9 mouse cellular contexts compared by ENCODE assay signal in genomic region chr19:6321786-6322621, GRCm38 (mm10). TPM values are rescaled to one million over a fixed set of nuclear protein-coding genes. Genes with fewer than 3 reads are reported as not detected.
DNase-seq lines count a peak whose midpoint lies in the region; ATAC-seq and TF ChIP-seq lines count a peak whose summit lies in the region.
"Had no signal": no experiment of that assay in that cellular context is flagged by ENCODE, and none has a peak within 500 bp of the region (broad histone marks: within the 10 kb centered on the region; RNA-seq: fewer than 3 reads in every experiment).

No protein-coding gene starts in this region.

- ATAC-seq in heart, embryonic 12.5 days (ENCODE audit: insufficient number of reproducible peaks, low FRiP score): no peak
- no peak for ATAC-seq in forebrain, embryonic 15.5 days (replicated peaks)

- DNase-seq in kidney, postnatal 10 days: peak; percentile 41
- no peak for DNase-seq in kidney, adult 11 months
- DNase-seq in MEL (ENCODE audit: low read depth, low spot score): peak; percentile 59
- DNase-seq in lung, postnatal 4 days: peak; percentile 63 to 89
- DNase-seq in spleen, postnatal 4 days (ENCODE audit: low spot score in 2 of 2): no peak
- DNase-seq: embryo, embryonic 11 days had no signal

- no peak for TF ChIP-seq EP300 in MEL (IDR thresholded peaks at IDR 0.05; ENCODE audit: low read depth in 1 of 2, low read length in 2 of 2)

- no peaks in the 10 kb centered on the region for H3K79me2 ChIP-seq in MEL (ENCODE audit: control insufficient read depth, insufficient read depth, low read length, poor library complexity)

- H3K27me3 ChIP-seq in MEL (ENCODE audit: control insufficient read depth in 1 of 2, insufficient read depth in 2 of 2, low read length in 2 of 2): no peaks in the 10 kb centered on the region
- H3K27me3 ChIP-seq in heart, embryonic 12.5 days (replicated peaks): no peaks in the 10 kb centered on the region
- H3K27me3 ChIP-seq in forebrain, embryonic 15.5 days: no peaks in the 10 kb centered on the region

- no peaks in the 10 kb centered on the region for H3K36me3 ChIP-seq in MEL (ENCODE audit: control insufficient read depth in 1 of 2, insufficient read depth in 2 of 2, low read length in 2 of 2)
- H3K36me3 ChIP-seq in heart, embryonic 12.5 days: peaks cover 68% of the 10 kb centered on the region
- H3K36me3 ChIP-seq in forebrain, embryonic 15.5 days: no peaks in the 10 kb centered on the region

- no peak overlapping the region for H3K9ac ChIP-seq in MEL (ENCODE audit: control insufficient read depth, low read depth, low read length, poor library complexity, severe bottlenecking)
- H3K9ac ChIP-seq in heart, embryonic 12.5 days: peak overlapping the region; percentile 5; the same call in 1 of the 2 replicates
- H3K9ac ChIP-seq in forebrain, embryonic 15.5 days (replicated peaks): no peak overlapping the region

- H3K27ac ChIP-seq in MEL (ENCODE audit: control insufficient read depth, low read depth, low read length): no peak overlapping the region
- no peak overlapping the region for H3K27ac ChIP-seq in heart, embryonic 12.5 days (ENCODE audit: poor library complexity, severe bottlenecking)
- H3K27ac ChIP-seq in forebrain, embryonic 15.5 days (replicated peaks): no peak overlapping the region
- H3K27ac ChIP-seq: macrophage had no signal

- H3K4me2 ChIP-seq in heart, embryonic 12.5 days: no peak overlapping the region
- H3K4me2 ChIP-seq in forebrain, embryonic 15.5 days (replicated peaks): no peak overlapping the region

- 74% methylated on average over 33 of the region's 33 CpGs for WGBS in heart, embryonic 12.5 days
- 89% methylated on average over 33 of the region's 33 CpGs for WGBS in forebrain, embryonic 15.5 days

- no peak for TF ChIP-seq RAD21 in MEL (IDR thresholded peaks at IDR 0.05; ENCODE audit: low read depth, low read length)

- H3K4me3 ChIP-seq in MEL (ENCODE audit: control insufficient read depth in 1 of 2, insufficient read depth in 1 of 2, low read depth in 2 of 2, low read length in 2 of 2): no peak overlapping the region
- no peak overlapping the region for H3K4me3 ChIP-seq in heart, embryonic 12.5 days
- no peak overlapping the region for H3K4me3 ChIP-seq in forebrain, embryonic 15.5 days

- H3K4me1 ChIP-seq in MEL (ENCODE audit: control insufficient read depth in 1 of 2, insufficient read depth in 2 of 2, low read length in 2 of 2): peaks cover 0 to 8% of the 10 kb centered on the region in 2 experiments; a peak in 1 of 4 replicates
- H3K4me1 ChIP-seq in heart, embryonic 12.5 days (replicated peaks): peaks cover 20% of the 10 kb centered on the region
- H3K4me1 ChIP-seq in forebrain, embryonic 15.5 days: no peaks in the 10 kb centered on the region

- TF ChIP-seq CTCF in MEL (IDR thresholded peaks at IDR 0.05 in 2 of 3, conservative IDR thresholded peaks at IDR 0.05 in 1 of 3; ENCODE audit: control insufficient read depth in 1 of 3, insufficient read depth in 1 of 3, low read depth in 2 of 3, low read length in 3 of 3, poor library complexity in 1 of 3, severe bottlenecking in 1 of 3): no peak

- no peaks in the 10 kb centered on the region for H3K9me3 ChIP-seq in MEL (replicated peaks; ENCODE audit: insufficient read depth, low read length)
- no peaks in the 10 kb centered on the region for H3K9me3 ChIP-seq in heart, embryonic 12.5 days (replicated peaks)
- no peaks in the 10 kb centered on the region for H3K9me3 ChIP-seq in forebrain, embryonic 15.5 days

- no peak for TF ChIP-seq POLR2A in MEL (IDR thresholded peaks at IDR 0.05; ENCODE audit: control insufficient read depth in 1 of 2, insufficient read depth in 1 of 2, low read depth in 1 of 2, low read length in 2 of 2, poor library complexity in 1 of 2)

TF ChIP-seq in MEL, 35 proteins besides CTCF, POLR2A, EP300 and RAD21:
- no peak for TF ChIP-seq TAL1 (IDR thresholded peaks at IDR 0.05; ENCODE audit: low read length)
- peak; percentile 58; the same call in 1 of the 2 replicates for TF ChIP-seq MAX (IDR thresholded peaks at IDR 0.05; ENCODE audit: low read length)
- TF ChIP-seq ZKSCAN1 (IDR thresholded peaks at IDR 0.05; ENCODE audit: low read depth, low read length): no peak

RNA-seq across cellular contexts. Expression of gene Men1, which starts 12.8 kb away (rescaled TPM):
- 37.7 and 39.4 TPM in 2 replicates for total RNA-seq in MEL (2012; rRNA removed)
- 100 to 1,000 TPM in 1 of 2 experiments, not detected in 1; 132 TPM for polyA plus RNA-seq in MEL (2012; ENCODE audit: insufficient read depth in 1 of 2, insufficient read length in 2 of 2, low read depth in 1 of 2, low replicate concordance in 2 of 2, missing spikeins in 1 of 2)
- polyA plus RNA-seq in heart, embryonic 12.5 days (2016; fragmentation: Nextera tagmentation; extraction: Ambion mirVana): 48.7 and 52.1 TPM in 2 replicates
- polyA plus RNA-seq in forebrain, embryonic 15.5 days (2015; fragmentation: Nextera tagmentation; extraction: Ambion mirVana): 94.6 and 97.7 TPM in 2 replicates

RNA-seq across cellular contexts. Expression of gene Cdc42bpg, which starts 15.7 kb away (rescaled TPM):
- 2.0 and 2.6 TPM in 2 replicates for total RNA-seq in MEL (2012; rRNA removed)
- 1 to 10 TPM in 1 of 2 experiments, not detected in 1; 4.5 TPM for polyA plus RNA-seq in MEL (2012; ENCODE audit: insufficient read depth in 1 of 2, insufficient read length in 2 of 2, low read depth in 1 of 2, low replicate concordance in 2 of 2, missing spikeins in 1 of 2)
- polyA plus RNA-seq in heart, embryonic 12.5 days (2016; fragmentation: Nextera tagmentation; extraction: Ambion mirVana): 0.34 and 0.44 TPM in 2 replicates
- 0.31 and 0.67 TPM in 2 replicates for polyA plus RNA-seq in forebrain, embryonic 15.5 days (2015; fragmentation: Nextera tagmentation; extraction: Ambion mirVana)

RNA-seq across cellular contexts. Expression of gene Map4k2, which starts 18.9 kb away (rescaled TPM):
- total RNA-seq in MEL (2012; rRNA removed): 8.0 and 10.2 TPM in 2 replicates
- polyA plus RNA-seq in MEL (2012; ENCODE audit: insufficient read depth in 1 of 2, insufficient read length in 2 of 2, low read depth in 1 of 2, low replicate concordance in 2 of 2, missing spikeins in 1 of 2): 10 to 100 TPM in 1 of 2 experiments, not detected in 1; 22.3 TPM
- polyA plus RNA-seq in heart, embryonic 12.5 days (2016; fragmentation: Nextera tagmentation; extraction: Ambion mirVana): 14.1 and 15.7 TPM in 2 replicates
- 12.7 and 14.1 TPM in 2 replicates for polyA plus RNA-seq in forebrain, embryonic 15.5 days (2015; fragmentation: Nextera tagmentation; extraction: Ambion mirVana)

RNA-seq across cellular contexts. Expression of gene Sf1, which starts 41.5 kb away (rescaled TPM):
- 65.7 and 71.9 TPM in 2 replicates for total RNA-seq in MEL (2012; rRNA removed)
- 100 to 1,000 TPM; 211 to 245 TPM for polyA plus RNA-seq in MEL (2012; ENCODE audit: insufficient read depth in 1 of 2, insufficient read length in 2 of 2, low read depth in 1 of 2, low replicate concordance in 2 of 2, missing spikeins in 1 of 2)
- 127 and 130 TPM in 2 replicates for polyA plus RNA-seq in heart, embryonic 12.5 days (2016; fragmentation: Nextera tagmentation; extraction: Ambion mirVana)
- polyA plus RNA-seq in forebrain, embryonic 15.5 days (2015; fragmentation: Nextera tagmentation; extraction: Ambion mirVana): 119 and 134 TPM in 2 replicates

RNA-seq across cellular contexts. Expression of gene Ehd1, which starts 45.5 kb away (rescaled TPM):
- 57.8 and 65.9 TPM in 2 replicates for total RNA-seq in MEL (2012; rRNA removed)
- polyA plus RNA-seq in MEL (2012; ENCODE audit: insufficient read depth in 1 of 2, insufficient read length in 2 of 2, low read depth in 1 of 2, low replicate concordance in 2 of 2, missing spikeins in 1 of 2): 100 to 1,000 TPM in 1 of 2 experiments, not detected in 1; 105 TPM
- 87.0 and 88.7 TPM in 2 replicates for polyA plus RNA-seq in heart, embryonic 12.5 days (2016; fragmentation: Nextera tagmentation; extraction: Ambion mirVana)
- polyA plus RNA-seq in forebrain, embryonic 15.5 days (2015; fragmentation: Nextera tagmentation; extraction: Ambion mirVana): 88.1 TPM in 2 replicates

Comparison
In these comparisons a context has a peak if more than half of its experiments do, and no peak if none do; other contexts are left out.
1. DNase-seq: peak in kidney, postnatal 10 days (single experiment), MEL (single experiment) and lung, postnatal 4 days (2 of 2); none in kidney, adult 11 months (single experiment) and spleen, postnatal 4 days (0 of 2).